In genomic region chr10:26664270-26664669, GRCm38 (mm10) we compare ENCODE assay signal across 24 mouse cellular contexts.
A peak's percentile ranks its signal among the peaks of the same experiment; 100 is the strongest.
DNase-seq lines count a peak whose midpoint lies in the region; ATAC-seq and TF ChIP-seq lines count a peak whose summit lies in the region.
"Had no signal": no experiment of that assay in that cellular context is flagged by ENCODE, and none has a peak within 500 bp of the region (broad histone marks: within the 10 kb centered on the region; RNA-seq: fewer than 3 reads in every experiment).

No protein-coding gene starts in this region.

- no peak overlapping the region for H3K4me3 ChIP-seq in MEL (ENCODE audit: control insufficient read depth in 1 of 2, insufficient read depth in 1 of 2, low read depth in 2 of 2, low read length in 2 of 2)
- no peak overlapping the region for H3K4me3 ChIP-seq in midbrain, embryonic 15.5 days
- H3K4me3 ChIP-seq: embryonic facial prominence, embryonic 10.5 days; embryonic facial prominence, embryonic 12.5 days; forebrain, embryonic 13.5 days; forebrain, embryonic 15.5 days had no signal

- no peak overlapping the region for H3K4me2 ChIP-seq in midbrain, embryonic 15.5 days
- H3K4me2 ChIP-seq: embryonic facial prominence, embryonic 12.5 days; forebrain, embryonic 13.5 days; forebrain, embryonic 15.5 days had no signal

- no peak for TF ChIP-seq POLR2A in MEL (IDR thresholded peaks at IDR 0.05; ENCODE audit: control insufficient read depth in 1 of 2, insufficient read depth in 1 of 2, low read depth in 1 of 2, low read length in 2 of 2, poor library complexity in 1 of 2)

- TF ChIP-seq EP300 in MEL (IDR thresholded peaks at IDR 0.05; ENCODE audit: low read depth in 1 of 2, low read length in 2 of 2): peak; percentile 59 to 73

- no peaks in the 10 kb centered on the region for H3K27me3 ChIP-seq in MEL (ENCODE audit: control insufficient read depth in 1 of 2, insufficient read depth in 2 of 2, low read length in 2 of 2)
- H3K27me3 ChIP-seq in midbrain, embryonic 15.5 days (replicated peaks): no peaks in the 10 kb centered on the region
- H3K27me3 ChIP-seq: CH12.LX; embryonic facial prominence, embryonic 12.5 days; forebrain, embryonic 13.5 days; forebrain, embryonic 15.5 days; Patski had no signal

- H3K4me1 ChIP-seq in MEL (ENCODE audit: control insufficient read depth in 1 of 2, insufficient read depth in 2 of 2, low read length in 2 of 2): peaks cover 0 to 10% of the 10 kb centered on the region in 2 experiments; a peak in 2 of 4 replicates
- H3K4me1 ChIP-seq in midbrain, embryonic 15.5 days: no peaks in the 10 kb centered on the region
- H3K4me1 ChIP-seq: embryonic facial prominence, embryonic 10.5 days; embryonic facial prominence, embryonic 12.5 days; forebrain, embryonic 13.5 days; forebrain, embryonic 15.5 days had no signal

- peak; percentile 72 for DNase-seq in MEL (ENCODE audit: low read depth, low spot score)
- DNase-seq in cerebellum, postnatal 25 days: no peak
- DNase-seq: adrenal gland, adult 8-10 months; adrenal gland, postnatal 14 days; adrenal gland, postnatal 36 days; B cell, adult 2 months; cerebellum, adult 11-12 months; cerebellum, adult 2 months; cerebellum, adult 9-10 months; cerebellum, postnatal 10 days; cerebellum, postnatal 36 days; forebrain, postnatal 0 days had no signal

- no peak for TF ChIP-seq RAD21 in MEL (IDR thresholded peaks at IDR 0.05; ENCODE audit: low read depth, low read length)

- peaks cover 0 to 6% of the 10 kb centered on the region in 2 experiments; a peak in 2 of 4 replicates for H3K36me3 ChIP-seq in MEL (ENCODE audit: control insufficient read depth in 1 of 2, insufficient read depth in 2 of 2, low read length in 2 of 2)
- no peaks in the 10 kb centered on the region for H3K36me3 ChIP-seq in midbrain, embryonic 15.5 days (replicated peaks)
- H3K36me3 ChIP-seq: embryonic facial prominence, embryonic 10.5 days; embryonic facial prominence, embryonic 12.5 days; forebrain, embryonic 15.5 days; G1E had no signal

- ATAC-seq in common myeloid progenitor, adult 5-6 weeks (replicated peaks; ENCODE audit: low read depth, poor library complexity, severe bottlenecking): peak; percentile 60
- peak; percentile 69 for ATAC-seq in megakaryocyte progenitor cell, adult 5-6 weeks (replicated peaks; ENCODE audit: poor library complexity)
- ATAC-seq in midbrain, embryonic 15.5 days (replicated peaks): no peak
- ATAC-seq: activated CD4-positive, CD25-positive, alpha-beta regulatory T cell, adult 4 months; CD4-positive, CD25-positive, alpha-beta regulatory T cell, adult 4 months; forebrain, embryonic 13.5 days; forebrain, embryonic 15.5 days; forebrain, postnatal 0 days; Patski had no signal

- no peaks in the 10 kb centered on the region for H3K9me3 ChIP-seq in MEL (replicated peaks; ENCODE audit: insufficient read depth, low read length)
- H3K9me3 ChIP-seq in midbrain, embryonic 15.5 days: no peaks in the 10 kb centered on the region
- H3K9me3 ChIP-seq: embryonic facial prominence, embryonic 10.5 days; embryonic facial prominence, embryonic 12.5 days; forebrain, embryonic 13.5 days; forebrain, embryonic 15.5 days had no signal

- no peak overlapping the region for H3K9ac ChIP-seq in MEL (ENCODE audit: control insufficient read depth, low read depth, low read length, poor library complexity, severe bottlenecking)
- no peak overlapping the region for H3K9ac ChIP-seq in midbrain, embryonic 15.5 days
- H3K9ac ChIP-seq: embryonic facial prominence, embryonic 12.5 days; forebrain, embryonic 13.5 days; forebrain, embryonic 15.5 days; forebrain, postnatal 0 days had no signal

- no peak for TF ChIP-seq CTCF in MEL (IDR thresholded peaks at IDR 0.05 in 2 of 3, conservative IDR thresholded peaks at IDR 0.05 in 1 of 3; ENCODE audit: control insufficient read depth in 1 of 3, insufficient read depth in 1 of 3, low read depth in 2 of 3, low read length in 3 of 3, poor library complexity in 1 of 3, severe bottlenecking in 1 of 3)

- no peak overlapping the region for H3K27ac ChIP-seq in MEL (ENCODE audit: control insufficient read depth, low read depth, low read length)
- H3K27ac ChIP-seq in midbrain, embryonic 15.5 days: no peak overlapping the region
- H3K27ac ChIP-seq: embryonic facial prominence, embryonic 10.5 days; embryonic facial prominence, embryonic 12.5 days; forebrain, embryonic 13.5 days; forebrain, embryonic 15.5 days had no signal

- no peaks in the 10 kb centered on the region for H3K79me2 ChIP-seq in MEL (ENCODE audit: control insufficient read depth, insufficient read depth, low read length, poor library complexity)

TF ChIP-seq in MEL, 35 proteins besides CTCF, POLR2A, EP300 and RAD21:
- peak; percentile 79 for TF ChIP-seq GATA1 (IDR thresholded peaks at IDR 0.05; ENCODE audit: low read depth, low read length)
- TF ChIP-seq MAFK (IDR thresholded peaks at IDR 0.05; ENCODE audit: borderline replicate concordance, low read depth, low read length): no peak
- TF ChIP-seq TAL1 (IDR thresholded peaks at IDR 0.05; ENCODE audit: low read length): peak; percentile 20; the same call in 1 of the 2 replicates
- peak; percentile 47; the same call in 1 of the 2 replicates for TF ChIP-seq RCOR1 (IDR thresholded peaks at IDR 0.05; ENCODE audit: low read depth, low read length)
- no peak for TF ChIP-seq ZMIZ1 (IDR thresholded peaks at IDR 0.05; ENCODE audit: low read depth, low read length)
- TF ChIP-seq UBTF (IDR thresholded peaks at IDR 0.05; ENCODE audit: borderline replicate concordance, insufficient read depth, low read depth, low read length): no peak
TF ChIP-seq in MEL: peak in this region for 3.
